Mouse (Mus musculus) midbrain, embryonic 15.5 days (tissue): Measurements from ENCODE around the gene Zfp712. TPM values are rescaled to one million over a fixed set of nuclear protein-coding genes. Genes with fewer than 3 reads are reported as not detected.
A peak's percentile ranks its signal among the peaks of the same experiment; 100 is the strongest.

Source experiments
- ATAC-seq: fragments of 200-750 bp; cut with Nextera tagmentation; replicated peaks from 2 replicates; pipeline ENCODE4 v1.8.0; 2017; ENCODE audit warnings: moderate TSS enrichment
- H3K27ac ChIP-seq: fragments of 300-500 bp; sonication (generic); 2 replicates; pipeline ENCODE4 v1.5.1; 2015; ENCODE audit warnings: mild to moderate bottlenecking, inconsistent platforms
- H3K27me3 ChIP-seq: fragments of 300-500 bp; sonication (generic); replicated peaks from 2 replicates; pipeline ENCODE4 v1.6.1; 2015; ENCODE audit warnings: inconsistent platforms
- H3K36me3 ChIP-seq: fragments of 300-500 bp; sonication (generic); replicated peaks from 2 replicates; pipeline ENCODE4 v1.6.1; 2015; ENCODE audit warnings: inconsistent platforms
- H3K4me1 ChIP-seq: fragments of 300-500 bp; sonication (generic); 2 replicates; pipeline ENCODE4 v1.6.1; 2015; ENCODE audit warnings: inconsistent platforms
- H3K4me2 ChIP-seq: fragments of 300-500 bp; sonication (generic); 2 replicates; pipeline ENCODE4 v1.6.1; 2015; ENCODE audit warnings: inconsistent platforms, mild to moderate bottlenecking, moderate library complexity
- H3K4me3 ChIP-seq: fragments of 300-500 bp; sonication (generic); 2 replicates; pipeline ENCODE4 v1.5.1; 2015; ENCODE audit warnings: mild to moderate bottlenecking, inconsistent platforms
- H3K9ac ChIP-seq: fragments of 300-500 bp; sonication (generic); 2 replicates; pipeline ENCODE4 v1.6.1; 2015; ENCODE audit warnings: mild to moderate bottlenecking, inconsistent platforms
- H3K9me3 ChIP-seq: fragments of 300-500 bp; sonication (generic); 2 replicates; pipeline ENCODE4 v1.6.1; 2016; ENCODE audit warnings: inconsistent platforms
- WGBS: fragments of 180-500 bp; shearing (Covaris S2); methylation state at CpG from one replicate; pipeline ENCODE4 v1.1.7; 2015; ENCODE audit warnings: mixed read lengths; 5-methylcytosine and 5-hydroxymethylcytosine counted together
- polyA plus RNA-seq: library from polyadenylated mRNA; unstranded; fragments of >200 nt; fragmentation: Nextera tagmentation; extraction: Ambion mirVana; gene quantifications from 2 replicates; pipeline ENCODE4 v1.2.1, GENCODE M21; 2015

The Zfp712 gene
- 7.3 and 8.1 TPM in 2 replicates for polyA plus RNA-seq

DNA sequence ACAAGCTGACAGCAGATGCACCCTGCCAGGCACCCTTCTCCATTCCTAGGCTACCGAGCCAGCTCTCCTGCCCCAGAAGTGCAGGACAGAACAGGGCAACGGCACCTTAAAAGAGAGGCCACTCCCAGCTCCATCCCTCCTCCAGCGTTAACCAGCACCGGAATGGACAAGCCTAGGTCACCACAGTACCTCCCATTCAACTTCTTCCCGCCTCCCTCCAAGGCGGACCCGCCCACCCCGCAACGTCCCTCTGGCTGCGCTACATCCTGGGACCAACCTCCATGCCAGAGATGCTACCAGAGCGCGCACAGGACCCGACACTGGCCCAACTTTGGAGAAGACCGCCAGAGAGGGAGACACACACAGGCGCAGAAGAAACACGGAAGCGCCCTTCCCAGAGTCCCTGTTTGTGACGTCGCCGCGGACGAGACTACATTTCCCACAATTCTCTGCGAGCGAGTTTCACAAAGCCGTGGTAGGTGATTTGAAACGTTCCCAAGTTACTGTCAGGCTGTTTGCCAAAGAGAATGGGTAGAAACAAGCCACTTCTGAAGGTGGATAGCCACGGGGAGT lies at the start of gene Zfp712:
Gene Zfp712 (minus strand): TSS at position 385 of the 573 bp plus-strand sequence.
- Histone ChIP-seq H3K36me3 (no peaks in the 10 kb centered on the region), H3K9me3 (no peaks in the 10 kb centered on the region), H3K4me1 (peaks cover 7% of the 10 kb centered on the region), H3K27me3 (no peaks in the 10 kb centered on the region), H3K27ac (peak within 1 kb of the TSS; percentile 66), H3K9ac (peak within 1 kb of the TSS; percentile 66), H3K4me3 (peak within 1 kb of the TSS; percentile 62), H3K4me2 (peak within 1 kb of the TSS; percentile 69)
- peak; percentile 98 for ATAC-seq
- under 1% methylated on average over 27 of the region's 27 CpGs for WGBS

DNA sequence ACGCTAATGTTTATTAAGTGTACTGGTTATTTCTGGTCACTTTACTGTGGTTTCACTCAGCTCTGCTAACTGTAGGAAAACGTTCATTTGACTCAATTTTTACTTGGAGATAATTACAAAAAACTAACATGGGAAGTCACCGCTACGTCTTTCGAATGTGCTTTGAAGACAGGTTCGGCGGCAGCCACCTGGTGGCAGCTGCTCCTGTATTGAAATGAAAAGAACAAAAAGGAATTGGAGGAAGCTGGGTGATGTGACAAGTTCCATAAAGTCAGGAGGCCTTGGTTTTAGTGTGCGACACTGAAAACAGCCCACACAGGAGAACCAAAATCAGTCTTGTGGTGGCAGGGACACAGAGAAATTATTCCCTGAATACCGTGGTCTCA lies 47.8 kb upstream of the Zfp712 start:
- Histone ChIP-seq H3K4me2 (peak overlapping the region; percentile 79), H3K27me3 (no peaks in the 10 kb centered on the region), H3K9me3 (no peaks in the 10 kb centered on the region), H3K36me3 (no peaks in the 10 kb centered on the region), H3K27ac (peak overlapping the region; percentile 57), H3K4me3 (peak overlapping the region; percentile 50), H3K4me1 (peaks cover 9% of the 10 kb centered on the region), H3K9ac (peak overlapping the region; percentile 23; the same call in 1 of the 2 replicates)
- 4% methylated on average over 9 of the region's 9 CpGs for WGBS
- peak; percentile 85 for ATAC-seq

- Histone ChIP-seq H3K4me2 (peak within 1 kb of the TSS; percentile 79), H3K27me3 (no peaks in the 10 kb centered on the region), H3K27ac (peak within 1 kb of the TSS; percentile 63), H3K4me1 (peaks cover 9% of the 10 kb centered on the region), H3K36me3 (no peaks in the 10 kb centered on the region), H3K4me3 (peak within 1 kb of the TSS; percentile 50), H3K9ac (peak within 1 kb of the TSS; percentile 46), H3K9me3 (no peaks in the 10 kb centered on the region)
- WGBS: under 1% methylated on average over 17 of the region's 17 CpGs
- peak; percentile 98 for ATAC-seq
Observed at GRCm38 (mm10) chr13:67108194-67108820, 47.3 kb upstream of the Zfp712 start, which contains the start of gene Gm28557. Gene Gm28557, minus strand, starts transcription at chr13:67108604.

- Histone ChIP-seq H3K9ac (peak overlapping the region; percentile 46), H3K27ac (no peak overlapping the region)
Observed at GRCm38 (mm10) chr13:67107681-67108080, 46.7 kb upstream of the Zfp712 start.

DNA sequence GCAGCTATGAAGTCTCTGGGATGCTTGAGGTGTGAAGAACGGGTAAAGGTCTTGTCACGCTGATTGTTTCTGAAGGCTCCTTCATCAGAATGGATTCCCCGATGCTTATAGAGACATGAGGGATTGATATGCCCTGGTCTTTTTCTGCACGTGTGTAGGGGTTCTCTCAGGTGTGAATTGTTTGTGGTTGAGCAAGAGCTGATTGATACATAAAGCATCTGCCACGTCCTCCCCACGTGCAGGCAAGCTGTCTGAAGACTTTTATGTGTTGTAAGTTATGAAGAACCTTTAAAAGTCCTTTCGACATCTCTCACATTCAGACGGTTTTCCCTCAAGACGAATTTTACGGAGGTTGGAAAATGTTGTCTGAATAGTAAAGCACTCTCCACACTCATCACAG lies 36.9 kb upstream of the Zfp712 start, which contains the start of gene Zfp708:
Gene Zfp708 (minus strand): TSS at position 101 of the 400 bp plus-strand sequence.
- ATAC-seq: no peak
- Histone ChIP-seq H3K36me3 (no peaks in the 10 kb centered on the region), H3K4me2 (no peak within 1 kb of the TSS), H3K27me3 (no peaks in the 10 kb centered on the region), H3K9me3 (no peaks in the 10 kb centered on the region), H3K27ac (no peak within 1 kb of the TSS), H3K4me3 (no peak within 1 kb of the TSS), H3K9ac (no peak within 1 kb of the TSS), H3K4me1 (no peaks in the 10 kb centered on the region)
- WGBS: 91% methylated on average over 10 of the region's 10 CpGs

More at GRCm38 (mm10) chr13:67107681-67108080, 46.7 kb upstream of the Zfp712 start:
- no peaks in the 10 kb centered on the region for H3K36me3 ChIP-seq
- H3K4me3 ChIP-seq: peak overlapping the region; percentile 50
- H3K27me3 ChIP-seq: no peaks in the 10 kb centered on the region
- WGBS: 69% methylated on average over 9 of the region's 9 CpGs
- ATAC-seq: 0 out of 2 replicates have a peak, but pooled peaks have one; percentile 1
- no peaks in the 10 kb centered on the region for H3K9me3 ChIP-seq
- H3K4me1 ChIP-seq: peaks cover 9% of the 10 kb centered on the region
- peak overlapping the region; percentile 79 for H3K4me2 ChIP-seq

DNA sequence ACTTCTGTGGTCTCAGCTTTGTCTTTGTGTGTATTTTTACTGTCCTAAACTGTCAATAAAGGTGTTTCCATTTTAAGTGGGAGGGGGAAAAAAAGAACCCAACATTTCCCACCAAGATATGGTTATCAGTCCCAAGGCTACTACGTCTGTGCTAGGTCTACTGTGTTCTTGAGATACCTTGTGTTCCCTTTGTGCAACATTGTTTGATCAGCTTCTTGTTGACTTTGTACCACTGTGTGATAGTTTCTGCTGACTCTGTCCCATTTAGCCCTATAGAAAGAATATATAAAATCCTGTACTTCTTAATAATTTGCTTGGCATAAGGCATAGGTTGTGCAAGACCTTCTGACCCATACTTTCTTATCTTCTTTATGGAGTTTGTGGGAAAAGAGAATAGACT lies 29.2 kb upstream of the Zfp712 start:
- Histone ChIP-seq H3K4me3 (no peak overlapping the region), H3K9me3 (no peaks in the 10 kb centered on the region), H3K36me3 (no peaks in the 10 kb centered on the region), H3K9ac (no peak overlapping the region), H3K27me3 (no peaks in the 10 kb centered on the region), H3K27ac (no peak overlapping the region), H3K4me2 (no peak overlapping the region), H3K4me1 (no peaks in the 10 kb centered on the region)
- ATAC-seq: no peak
- 84% methylated on average over 1 of the region's 1 CpGs for WGBS

DNA sequence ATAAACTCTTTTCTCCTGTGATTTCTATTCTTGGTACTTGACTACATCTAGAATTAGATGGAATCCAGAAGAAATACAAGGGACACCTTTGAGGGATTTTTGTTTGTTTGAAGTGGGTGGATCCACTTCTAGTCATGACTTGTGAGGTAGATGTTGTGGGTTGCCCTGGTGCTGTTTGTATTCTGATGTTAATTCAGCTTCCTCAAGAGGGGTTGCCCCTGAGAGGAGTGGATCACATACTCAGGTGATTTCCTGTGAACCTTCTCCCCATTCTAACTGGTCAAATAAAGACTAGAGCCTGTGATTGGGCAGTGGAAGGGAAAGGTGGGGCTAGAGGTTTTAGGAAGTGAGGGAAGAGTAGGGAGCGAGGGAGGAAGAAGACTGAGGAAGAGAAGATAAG lies 21.0 kb upstream of the Zfp712 start:
- peak overlapping the region; percentile 62 for H3K4me2 ChIP-seq
- H3K4me1 ChIP-seq: peaks cover 8% of the 10 kb centered on the region
- H3K9me3 ChIP-seq: 0 out of 2 replicates have a peak, but pooled peaks cover 3% of the 10 kb centered on the region
- H3K36me3 ChIP-seq: peaks cover 18% of the 10 kb centered on the region
- no peaks in the 10 kb centered on the region for H3K27me3 ChIP-seq
- H3K9ac ChIP-seq: peak overlapping the region; percentile 58; the same call in 1 of the 2 replicates
- peak overlapping the region; percentile 54 for H3K4me3 ChIP-seq
- WGBS: 87% methylated on average over 1 of the region's 1 CpGs
- ATAC-seq: peak; percentile 9; the same call in 1 of the 2 replicates
- peak overlapping the region; percentile 74; the same call in 1 of the 2 replicates for H3K27ac ChIP-seq

GRCm38 (mm10) chr13:67081142-67081713 lies 20.3 kb upstream of the Zfp712 start:
- Histone ChIP-seq H3K4me1 (peaks cover 8% of the 10 kb centered on the region), H3K4me2 (peak overlapping the region; percentile 62), H3K4me3 (peak overlapping the region; percentile 54), H3K9ac (peak overlapping the region; percentile 58), H3K27me3 (no peaks in the 10 kb centered on the region), H3K27ac (peak overlapping the region; percentile 74), H3K9me3 (0 out of 2 replicates have a peak, but pooled peaks cover 3% of the 10 kb centered on the region), H3K36me3 (peaks cover 18% of the 10 kb centered on the region)
- WGBS: under 1% methylated on average over 24 of the region's 24 CpGs
- ATAC-seq: peak; percentile 98

- Histone ChIP-seq H3K9me3 (peaks cover 13% of the 10 kb centered on the region), H3K4me1 (peaks cover 8% of the 10 kb centered on the region), H3K4me2 (no peak overlapping the region), H3K4me3 (no peak overlapping the region), H3K9ac (no peak overlapping the region), H3K36me3 (peaks cover 42% of the 10 kb centered on the region), H3K27me3 (no peaks in the 10 kb centered on the region), H3K27ac (no peak overlapping the region)
- 100% methylated on average over 2 of the region's 2 CpGs for WGBS
- ATAC-seq: no peak
Observed at GRCm38 (mm10) chr13:67077244-67077643, 16.3 kb upstream of the Zfp712 start.

DNA sequence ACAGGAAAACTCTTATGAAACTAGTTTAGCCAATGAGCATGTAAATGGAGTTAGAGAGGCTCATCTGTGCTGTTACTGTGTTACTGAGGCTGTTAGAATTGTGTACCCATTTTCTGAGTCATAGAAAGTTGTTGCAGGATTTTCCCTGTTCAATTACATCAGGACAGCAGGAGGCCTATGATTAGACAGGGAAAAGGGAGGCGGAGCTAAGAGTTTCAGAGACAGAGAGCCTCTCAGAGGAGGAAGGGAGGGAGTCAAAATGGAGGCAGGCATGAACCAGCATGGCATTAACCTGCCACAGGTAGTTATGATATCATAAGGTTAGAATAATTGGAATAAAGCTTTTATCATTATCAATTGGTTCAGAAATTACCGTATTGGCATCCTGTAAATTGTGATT lies 11.8 kb upstream of the Zfp712 start:
- no peak for ATAC-seq
- H3K36me3 ChIP-seq: peaks cover 59% of the 10 kb centered on the region
- H3K4me3 ChIP-seq: no peak overlapping the region
- H3K27me3 ChIP-seq: no peaks in the 10 kb centered on the region
- WGBS: 98% methylated on average over 2 of the region's 2 CpGs
- H3K4me1 ChIP-seq: no peaks in the 10 kb centered on the region
- no peak overlapping the region for H3K9ac ChIP-seq
- peaks cover 31% of the 10 kb centered on the region for H3K9me3 ChIP-seq
- H3K27ac ChIP-seq: no peak overlapping the region
- no peak overlapping the region for H3K4me2 ChIP-seq

DNA sequence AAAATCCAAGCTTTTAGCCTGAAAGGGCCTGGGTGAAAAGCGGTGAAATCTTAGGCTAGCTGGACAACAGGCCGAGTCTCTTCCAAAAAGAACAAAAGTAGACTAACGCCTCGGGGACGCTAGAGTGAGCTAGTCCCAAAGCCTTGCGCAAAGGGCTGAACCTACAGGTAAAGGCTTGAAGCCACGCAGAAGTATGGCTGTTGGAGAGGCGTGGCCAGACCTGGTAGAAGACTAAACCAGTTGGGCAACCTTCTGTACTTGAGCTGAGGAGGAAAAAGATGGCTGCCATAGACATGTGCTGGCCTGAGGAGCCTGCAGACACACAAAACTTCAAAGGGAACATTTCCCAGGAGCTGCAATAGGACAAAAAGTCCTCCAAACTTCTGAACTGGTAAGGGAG lies 4.4 kb upstream of the Zfp712 start:
- 89% methylated on average over 8 of the region's 8 CpGs for WGBS
- H3K27me3 ChIP-seq: no peaks in the 10 kb centered on the region
- no peak overlapping the region for H3K4me3 ChIP-seq
- H3K4me1 ChIP-seq: peaks cover 1% of the 10 kb centered on the region; the same call in 1 of the 2 replicates
- H3K36me3 ChIP-seq: peaks cover 18% of the 10 kb centered on the region
- H3K9ac ChIP-seq: no peak overlapping the region
- H3K4me2 ChIP-seq: no peak overlapping the region
- ATAC-seq: no peak
- H3K27ac ChIP-seq: no peak overlapping the region
- H3K9me3 ChIP-seq: peaks cover 16% of the 10 kb centered on the region

DNA sequence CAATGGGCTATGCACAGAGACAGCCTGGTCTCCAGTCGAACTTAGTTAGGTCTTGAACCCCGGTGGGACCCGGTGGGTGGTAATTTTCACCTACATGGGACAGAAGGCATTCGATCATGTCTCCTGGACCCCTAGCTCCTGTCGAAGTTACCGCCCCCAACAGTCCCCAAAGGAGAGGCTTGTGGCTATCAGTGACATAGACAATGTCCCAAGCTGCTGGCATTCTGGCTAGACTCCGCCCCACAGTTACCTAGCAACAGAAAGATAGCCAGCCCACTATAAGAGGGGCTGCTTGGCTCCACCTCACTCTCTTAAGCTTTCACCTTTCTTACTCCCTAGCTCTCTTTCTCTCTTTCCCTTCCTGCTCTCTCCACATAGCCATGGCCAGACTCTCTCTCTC lies 1.5 kb upstream of the Zfp712 start:
- H3K9ac ChIP-seq: no peak overlapping the region
- no peak overlapping the region for H3K27ac ChIP-seq
- peaks cover 7% of the 10 kb centered on the region for H3K4me1 ChIP-seq
- no peak for ATAC-seq
- H3K4me2 ChIP-seq: no peak overlapping the region
- H3K27me3 ChIP-seq: no peaks in the 10 kb centered on the region
- no peaks in the 10 kb centered on the region for H3K36me3 ChIP-seq
- H3K9me3 ChIP-seq: peaks cover 4% of the 10 kb centered on the region; the same call in 1 of the 2 replicates
- WGBS: 55% methylated on average over 7 of the region's 7 CpGs
- H3K4me3 ChIP-seq: no peak overlapping the region
